Mouse (Mus musculus) hindbrain, embryonic 11.5 days (tissue): ENCODE results near the gene Ndufa7. TPM values are rescaled to one million over a fixed set of nuclear protein-coding genes. Genes with fewer than 3 reads are reported as not detected.
"Not testable (repeated sequence)": the region's sequence is repeated elsewhere in the genome, so short reads cannot be mapped to it uniquely, and the experiment has no call there.

ENCODE experiments used
- ATAC-seq: fragments of 200-750 bp; cut with Nextera tagmentation; 2 replicates; pipeline ENCODE4 v1.8.0; 2017; ENCODE audit warnings: mild to moderate bottlenecking, moderate TSS enrichment, moderate library complexity; ENCODE audit not compliant: low FRiP score
- DNase-seq: peaks from one replicate; pipeline ENCODE4 v3.0.0-alpha.2; 2015; ENCODE audit warnings: low spot score
- H3K27ac ChIP-seq: fragments of 300-500 bp; sonication (generic); 2 replicates; pipeline ENCODE4 v1.5.1; 2014; ENCODE audit warnings: mild to moderate bottlenecking, low read depth, low read length
- H3K27me3 ChIP-seq: fragments of 300-500 bp; sonication (generic); 2 replicates; pipeline ENCODE4 v1.6.1; 2014; ENCODE audit warnings: mild to moderate bottlenecking, low read length, moderate library complexity, mixed read lengths; ENCODE audit not compliant: control insufficient read depth, insufficient read depth
- H3K36me3 ChIP-seq: fragments of 300-500 bp; sonication (generic); 2 replicates; pipeline ENCODE4 v1.6.1; 2014; ENCODE audit warnings: mild to moderate bottlenecking, low read length, moderate library complexity, mixed read lengths; ENCODE audit not compliant: control insufficient read depth, insufficient read depth
- H3K4me1 ChIP-seq: fragments of 300-500 bp; sonication (generic); replicated peaks from 2 replicates; pipeline ENCODE4 v1.6.1; 2014; ENCODE audit warnings: low read length, mixed read lengths; ENCODE audit not compliant: control insufficient read depth, insufficient read depth
- H3K4me2 ChIP-seq: fragments of 300-500 bp; sonication (generic); replicated peaks from 2 replicates; pipeline ENCODE4 v1.6.1; 2014; ENCODE audit warnings: mild to moderate bottlenecking, low read depth, low read length
- H3K4me3 ChIP-seq: fragments of 300-500 bp; sonication (generic); 2 replicates; pipeline ENCODE4 v1.5.1; 2014; ENCODE audit warnings: low read depth, low read length
- H3K9ac ChIP-seq: fragments of 300-500 bp; sonication (generic); 2 replicates; pipeline ENCODE4 v1.6.1; 2014; ENCODE audit warnings: low read depth, low read length
- H3K9me3 ChIP-seq: fragments of 300-500 bp; sonication (generic); 2 replicates; pipeline ENCODE4 v1.6.1; 2016; ENCODE audit warnings: low read length; ENCODE audit not compliant: control insufficient read depth
- WGBS: fragments of 180-500 bp; shearing (Covaris S2); extraction: QIAGEN DNeasy Blood & Tissue Kit; methylation state at CpG from one replicate; pipeline ENCODE4 v1.1.7; 2014; 5-methylcytosine and 5-hydroxymethylcytosine counted together
- polyA plus RNA-seq: library from polyadenylated mRNA; unstranded; fragments of >200 nt; fragmentation: Nextera tagmentation; extraction: Ambion mirVana; gene quantifications from 2 replicates; pipeline ENCODE4 v1.2.1, GENCODE M21; 2014

Gene Ndufa7
- polyA plus RNA-seq, 1 experiment from 2014 or later, result 445 TPM

DNA sequence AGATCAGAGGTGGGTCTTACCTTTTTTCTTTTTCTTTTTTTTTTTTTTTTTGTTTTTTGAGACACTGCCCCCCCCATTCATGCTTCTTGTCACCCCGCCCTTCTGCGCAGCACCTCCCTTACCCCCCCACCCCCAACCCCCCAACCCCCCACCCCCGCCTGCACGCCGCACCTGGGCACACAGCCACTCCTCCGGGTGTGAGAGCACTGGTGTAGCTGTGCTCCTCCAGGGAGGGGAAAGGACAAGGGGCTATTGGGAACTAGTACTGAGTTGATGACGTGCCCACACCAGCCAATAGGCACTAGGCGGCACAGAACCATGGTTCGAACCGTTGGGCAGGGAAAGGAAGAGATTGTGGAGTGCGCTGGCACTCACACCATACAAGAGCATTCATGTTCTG, 50.0 kb downstream of the Ndufa7 start:
- Histone ChIP-seq H3K4me1 (no peaks in the 10 kb centered on the region), H3K4me2 (no peak overlapping the region), H3K9me3 (no peaks in the 10 kb centered on the region), H3K27ac (no peak overlapping the region), H3K36me3 (no peaks in the 10 kb centered on the region), H3K27me3 (no peaks in the 10 kb centered on the region), H3K4me3 (no peak overlapping the region), H3K9ac (no peak overlapping the region)
- WGBS, result 89% methylated on average over 11 of the region's 11 CpGs
- no peak for ATAC-seq
- DNase-seq, result no peak

DNA sequence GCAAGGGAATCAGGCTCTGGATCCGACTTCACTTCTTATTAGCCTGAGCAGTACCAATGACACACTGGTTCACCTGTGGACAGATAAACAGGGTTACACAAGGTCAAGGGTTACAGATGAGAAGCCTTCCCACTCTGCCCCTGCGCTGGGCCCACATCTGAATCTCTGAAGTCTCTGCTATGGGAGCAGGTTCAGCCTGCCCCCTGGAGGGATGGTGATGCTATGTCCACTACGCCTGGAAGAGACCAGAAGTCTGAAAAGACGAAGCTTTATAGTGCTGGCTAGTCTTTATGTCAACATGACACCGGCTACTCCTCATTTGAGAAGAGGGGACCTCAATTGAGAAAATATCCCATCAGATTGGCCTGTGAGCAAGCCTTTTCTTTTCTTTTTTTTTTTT, 51.4 kb downstream of the Ndufa7 start:
- 84% methylated on average over 5 of the region's 5 CpGs for WGBS
- H3K4me1 ChIP-seq, H3K36me3 ChIP-seq, H3K9me3 ChIP-seq, H3K9ac ChIP-seq, H3K4me2 ChIP-seq, ATAC-seq, H3K4me3 ChIP-seq, H3K27me3 ChIP-seq, H3K27ac ChIP-seq: not testable (repeated sequence)
- peak; percentile 17 for DNase-seq

DNA sequence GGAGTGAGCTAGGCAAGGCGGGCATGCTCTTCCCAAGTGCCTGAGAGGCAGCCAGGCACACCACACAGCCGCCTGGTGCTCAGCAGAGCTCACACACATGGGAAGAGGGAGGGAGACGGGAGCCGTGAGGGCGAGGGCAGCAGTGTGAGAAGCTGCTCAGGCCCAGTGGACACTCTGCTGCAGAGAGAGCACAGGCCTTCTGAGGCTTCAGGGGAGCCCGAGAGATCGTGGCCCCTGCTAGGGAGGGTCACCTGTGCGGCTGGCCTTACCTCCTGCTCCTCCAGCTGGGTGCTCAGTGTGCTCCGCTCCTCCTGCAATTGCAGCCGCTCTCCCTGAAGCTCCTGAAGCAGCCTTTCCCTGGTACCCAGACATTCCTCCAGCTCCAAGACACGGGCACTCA, 59.9 kb downstream of the Ndufa7 start:
- H3K4me3 ChIP-seq, H3K4me2 ChIP-seq, H3K4me1 ChIP-seq, H3K9ac ChIP-seq, H3K27ac ChIP-seq, H3K9me3 ChIP-seq, DNase-seq, ATAC-seq, H3K36me3 ChIP-seq, H3K27me3 ChIP-seq: not testable (repeated sequence)
- 87% methylated on average over 5 of the region's 11 CpGs for WGBS

DNA sequence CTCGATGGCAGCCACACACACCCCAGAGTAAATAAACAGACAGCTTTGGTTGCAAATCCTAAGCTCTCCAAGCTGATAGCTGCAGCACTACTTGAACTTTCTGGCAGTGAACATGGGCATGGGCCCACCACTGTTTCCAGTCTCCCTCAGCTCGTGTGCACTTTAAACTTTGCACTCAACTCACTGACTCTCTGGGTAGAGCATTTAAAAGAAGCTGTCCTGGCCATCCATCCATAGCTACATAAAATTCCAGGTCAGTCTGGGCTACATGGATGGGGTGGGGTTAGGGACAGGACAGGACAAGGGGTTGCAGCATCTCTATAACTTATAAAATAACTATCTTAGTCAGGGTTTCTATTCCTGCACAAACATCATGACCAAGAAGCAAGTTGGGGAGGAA, 63.4 kb downstream of the Ndufa7 start:
- not testable (repeated sequence) for H3K4me2 ChIP-seq, H3K4me3 ChIP-seq, ATAC-seq, DNase-seq, H3K9ac ChIP-seq, H3K27me3 ChIP-seq, H3K9me3 ChIP-seq, H3K4me1 ChIP-seq, H3K27ac ChIP-seq, H3K36me3 ChIP-seq
- WGBS, result 76% methylated on average over 2 of the region's 2 CpGs

Other genes with a start within 250 kb of the Ndufa7 start
- gene Zfp414, start 195.5 kb upstream of the Ndufa7 start, polyA plus RNA-seq, result 66.0 and 67.1 TPM in 2 replicates
- gene Pram1, start 186.5 kb upstream of the Ndufa7 start, polyA plus RNA-seq, result 0.46 and 0.71 TPM in 2 replicates
- 506 and 558 TPM in 2 replicates for gene Hnrnpm, start 137.7 kb upstream of the Ndufa7 start, polyA plus RNA-seq
- 40.2 and 45.4 TPM in 2 replicates for gene March2, start 105.9 kb upstream of the Ndufa7 start, polyA plus RNA-seq
- gene Rab11b, start 64.0 kb upstream of the Ndufa7 start, polyA plus RNA-seq, result 334 and 359 TPM in 2 replicates
- gene Angptl4, start 42.7 kb upstream of the Ndufa7 start, polyA plus RNA-seq, result 22.0 and 22.5 TPM in 2 replicates
- 22.7 and 30.1 TPM in 2 replicates for gene Kank3, start 14.1 kb upstream of the Ndufa7 start, polyA plus RNA-seq
- gene Rps28, start within 50 bp of the Ndufa7 start, polyA plus RNA-seq, result 706 and 742 TPM in 2 replicates
- gene Cd320, start 18.5 kb downstream of the Ndufa7 start, polyA plus RNA-seq, result 73.7 and 76.1 TPM in 2 replicates
- gene Gm7029, start 49.3 kb downstream of the Ndufa7 start, polyA plus RNA-seq, result not detected in 2 replicates
- gene Kifc1, start 66.1 kb downstream of the Ndufa7 start, polyA plus RNA-seq, result 5.3 and 9.9 TPM in 2 replicates
- gene Platr17, start 80.6 kb downstream of the Ndufa7 start, polyA plus RNA-seq, result 0.86 TPM in 1 of 2 replicates, not detected in the other
- gene Daxx, start 84.8 kb downstream of the Ndufa7 start, polyA plus RNA-seq, result 47.0 and 60.0 TPM in 2 replicates
- 14.5 and 16.6 TPM in 2 replicates for gene Tapbp, start 91.3 kb downstream of the Ndufa7 start, polyA plus RNA-seq
- 8.1 and 9.3 TPM in 2 replicates for gene Zbtb22, start 91.3 kb downstream of the Ndufa7 start, polyA plus RNA-seq
- 32.5 and 32.9 TPM in 2 replicates for gene Rgl2, start 105.0 kb downstream of the Ndufa7 start, polyA plus RNA-seq
- 201 and 205 TPM in 2 replicates for gene Pfdn6, start 115.8 kb downstream of the Ndufa7 start, polyA plus RNA-seq
- 26.8 and 29.4 TPM in 2 replicates for gene Wdr46, start 116.1 kb downstream of the Ndufa7 start, polyA plus RNA-seq
- 4.8 and 5.3 TPM in 2 replicates for gene B3galt4, start 126.9 kb downstream of the Ndufa7 start, polyA plus RNA-seq
- gene Vps52, start 131.2 kb downstream of the Ndufa7 start, polyA plus RNA-seq, result 38.2 and 39.4 TPM in 2 replicates
- gene Rps18, start 131.4 kb downstream of the Ndufa7 start, polyA plus RNA-seq, result 1,221 and 1,241 TPM in 2 replicates
- 18.7 and 19.4 TPM in 2 replicates for gene H2-K1, start 175.8 kb downstream of the Ndufa7 start, polyA plus RNA-seq
- 5.9 and 6.3 TPM in 2 replicates for gene Ring1, start 200.1 kb downstream of the Ndufa7 start, polyA plus RNA-seq
- gene H2-Ke6, start 203.5 kb downstream of the Ndufa7 start, polyA plus RNA-seq, result 50.5 and 54.8 TPM in 2 replicates
- gene Slc39a7, start 207.1 kb downstream of the Ndufa7 start, polyA plus RNA-seq, result 75.9 and 80.3 TPM in 2 replicates
- 16.3 and 16.8 TPM in 2 replicates for gene Rxrb, start 207.2 kb downstream of the Ndufa7 start, polyA plus RNA-seq
- gene Col11a2, start 214.9 kb downstream of the Ndufa7 start, polyA plus RNA-seq, result 0.91 and 1.4 TPM in 2 replicates